Mouse (Mus musculus) layer of hippocampus, postnatal 14 days (tissue): ENCODE measurements at regions not wholly inside any gene's neighbourhood (a gene's known extent, or its start where the extent isn't known, plus 50 kb on each side); places are given as distances from the start of the nearest gene placed in this dataset.
"Not testable (repeated sequence)": the region's sequence is repeated elsewhere in the genome, so short reads cannot be mapped to it uniquely, and the experiment has no call there.

Experiments used
- DNase-seq, 2 experiments: peaks; one replicate each; pipeline ENCODE4 v3.0.0; 2021 to 2022; ENCODE audit warnings: low spot score in 2 of 2, mixed read lengths in 1 of 2

DNA sequence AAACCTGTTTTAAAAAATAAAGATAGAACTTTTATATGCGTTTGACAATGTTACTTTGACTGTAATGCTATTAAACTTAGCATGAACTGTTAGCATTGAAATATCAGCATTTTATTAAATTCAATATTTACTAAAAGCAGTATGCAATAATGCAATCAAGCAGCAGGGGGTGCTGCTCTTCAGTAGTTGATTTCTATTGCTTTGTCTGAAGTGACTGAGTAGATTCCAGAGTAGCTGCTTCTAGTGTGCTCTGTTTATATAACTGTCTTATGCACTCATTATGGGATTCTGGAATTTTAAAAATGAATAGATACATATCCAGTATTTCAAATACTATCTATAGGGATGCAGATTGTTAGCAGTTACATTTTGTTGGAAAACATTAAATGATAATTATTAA, 146.2 kb downstream of the Gm28710 start:
- DNase-seq = peak; percentile 23 to 77

DNA sequence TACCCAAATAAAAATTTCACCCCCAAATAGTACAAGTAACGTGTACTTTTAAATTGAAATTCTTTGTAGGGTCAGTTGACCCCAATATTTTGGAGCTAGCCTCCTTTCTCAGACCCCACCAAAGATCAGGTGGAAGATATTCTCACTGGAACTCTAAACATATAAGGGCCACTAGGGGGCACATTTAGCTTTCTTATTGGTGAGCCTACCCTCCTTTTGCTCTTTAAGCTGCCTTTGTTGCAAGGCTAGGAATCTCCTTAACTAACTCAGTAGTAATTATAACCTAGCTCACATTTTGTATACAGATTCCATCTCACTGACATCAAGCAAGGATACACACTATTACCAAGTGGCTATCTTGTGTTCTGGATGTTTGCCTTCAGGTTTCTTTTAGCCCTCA, 155.8 kb downstream of the Gm28710 start:
- DNase-seq = peak in 1 of 2 experiments; percentile 41

DNA sequence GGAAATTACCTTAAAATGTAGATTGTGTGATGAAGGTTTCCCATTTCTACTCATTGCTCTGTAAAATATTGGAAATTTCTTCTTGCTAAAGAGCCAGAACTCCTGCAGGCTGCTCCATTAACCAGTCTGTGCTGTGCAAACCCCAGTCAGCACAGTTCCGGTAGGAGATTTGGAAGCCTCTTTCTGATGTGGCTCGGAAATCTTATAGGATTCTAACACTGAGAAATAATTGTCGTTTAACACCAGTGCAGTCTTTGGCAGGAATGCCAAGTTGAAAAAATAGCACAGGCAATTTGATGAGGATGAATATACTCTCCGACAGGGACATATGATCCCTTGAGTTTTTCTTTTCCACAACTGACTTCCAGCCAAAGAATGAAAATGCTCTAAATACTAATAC, 176.1 kb downstream of the Gm28710 start:
- DNase-seq = no peak

DNA sequence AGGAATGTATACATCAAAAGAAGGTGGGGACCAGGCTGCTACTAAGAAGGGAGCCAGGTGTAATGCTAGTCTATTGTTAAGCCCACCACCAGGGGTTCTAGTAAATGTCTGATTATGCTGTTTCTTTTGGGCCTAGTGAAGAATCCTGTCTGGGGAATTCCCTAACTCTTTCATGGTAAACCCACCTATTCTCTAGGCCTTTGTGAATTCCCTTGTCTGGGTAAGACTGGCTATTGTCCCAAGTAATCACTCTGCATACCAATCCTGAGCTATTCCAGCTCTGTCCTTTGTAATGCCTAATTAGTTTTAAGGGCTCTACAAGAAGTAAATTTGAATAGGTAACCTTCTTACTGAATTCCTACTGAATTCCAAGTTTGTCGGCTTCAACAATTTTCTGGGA, 177.2 kb downstream of the Gm28710 start:
- DNase-seq = not testable (repeated sequence)

DNA sequence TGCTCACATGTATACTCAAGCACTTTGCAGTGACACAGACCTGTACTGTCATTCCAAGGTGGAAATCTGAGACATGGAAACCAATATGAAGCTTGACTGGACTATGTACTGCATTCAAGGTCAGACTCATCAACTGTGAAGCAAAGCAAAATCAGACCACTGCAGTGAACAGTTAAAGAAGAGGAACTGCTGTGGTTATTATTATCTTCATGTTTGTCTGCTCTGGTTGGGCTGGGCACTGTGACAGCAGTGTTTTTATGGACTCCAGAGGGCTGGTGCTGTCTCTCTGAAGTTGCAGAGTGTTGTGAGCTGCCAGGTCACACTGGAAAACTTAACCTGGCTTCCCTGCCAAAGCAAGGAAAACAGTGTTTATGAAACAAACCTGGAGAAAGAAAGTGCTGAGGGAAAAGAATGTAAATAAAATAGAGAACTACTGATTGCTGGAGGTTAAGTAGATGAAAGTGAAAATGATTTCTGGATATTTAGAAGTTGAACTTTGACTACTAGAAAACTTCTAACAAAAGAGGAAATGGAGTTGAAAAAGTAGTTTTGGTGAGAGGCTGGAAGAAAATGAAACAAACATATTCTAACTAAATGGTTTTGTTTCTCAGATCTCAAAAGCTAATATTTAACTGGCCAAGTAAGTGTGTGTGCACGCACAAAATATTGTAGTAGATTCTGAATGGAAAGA, 181.7 kb downstream of the Gm28710 start:
- no peak for DNase-seq

DNA sequence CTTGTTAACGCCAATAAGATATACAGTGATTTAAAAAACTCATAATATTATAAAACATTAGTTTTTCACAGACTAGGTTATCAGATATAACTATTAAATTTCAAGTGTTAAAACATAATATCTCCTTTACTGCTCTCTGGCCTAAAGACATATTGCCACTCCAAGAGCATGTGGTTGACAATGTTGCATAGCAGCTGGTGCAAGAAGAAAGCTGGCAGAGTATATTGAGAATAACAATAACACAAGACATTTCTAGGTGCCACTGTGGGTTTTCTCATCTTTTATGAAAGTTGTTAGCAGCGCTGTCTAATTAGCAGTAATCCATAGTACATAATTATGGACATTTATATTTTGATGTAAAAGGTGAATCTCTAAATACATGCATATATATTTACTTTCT, 184.4 kb downstream of the Gm28710 start:
- DNase-seq = peak in 1 of 2 experiments; percentile 51

DNA sequence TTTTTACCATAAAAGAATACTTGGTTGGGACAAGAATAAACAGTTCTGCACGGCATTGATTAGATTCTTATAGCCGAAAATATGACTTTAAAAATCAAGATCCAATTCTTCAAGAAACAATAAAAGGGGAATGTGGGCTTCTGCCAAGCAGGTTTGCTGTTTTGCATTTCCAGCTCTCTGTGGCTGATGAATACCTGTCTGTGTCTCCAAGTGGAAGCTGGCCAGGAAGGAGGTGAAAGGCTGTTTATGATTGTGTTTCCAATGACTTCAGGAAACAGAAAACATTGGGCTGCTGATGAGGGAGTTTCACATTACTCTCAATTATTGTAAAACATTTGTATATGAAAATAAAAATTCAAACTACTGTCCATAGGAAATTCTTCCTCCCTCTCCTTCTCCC, 193.3 kb downstream of the Gm28710 start:
- DNase-seq = no peak

DNA sequence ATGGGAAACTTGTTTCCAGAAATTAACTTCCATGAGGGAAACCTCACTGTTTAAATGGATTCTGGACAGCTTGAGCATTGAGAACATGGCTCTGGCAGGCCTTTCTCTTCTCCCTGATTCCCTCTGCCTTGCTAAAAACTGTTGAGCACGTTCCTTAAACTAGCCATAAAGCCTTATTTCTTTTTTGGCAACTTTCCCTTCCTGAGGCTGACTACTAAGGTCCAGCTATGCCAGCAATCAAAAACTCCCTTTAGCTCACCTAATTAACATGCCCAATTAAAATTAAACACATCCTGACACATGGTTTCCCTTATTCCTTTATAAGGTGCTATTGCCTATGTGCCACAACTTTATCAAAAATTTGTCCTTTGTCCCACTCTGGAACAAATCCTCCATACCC, 199.9 kb downstream of the Gm28710 start:
- no peak for DNase-seq

DNA sequence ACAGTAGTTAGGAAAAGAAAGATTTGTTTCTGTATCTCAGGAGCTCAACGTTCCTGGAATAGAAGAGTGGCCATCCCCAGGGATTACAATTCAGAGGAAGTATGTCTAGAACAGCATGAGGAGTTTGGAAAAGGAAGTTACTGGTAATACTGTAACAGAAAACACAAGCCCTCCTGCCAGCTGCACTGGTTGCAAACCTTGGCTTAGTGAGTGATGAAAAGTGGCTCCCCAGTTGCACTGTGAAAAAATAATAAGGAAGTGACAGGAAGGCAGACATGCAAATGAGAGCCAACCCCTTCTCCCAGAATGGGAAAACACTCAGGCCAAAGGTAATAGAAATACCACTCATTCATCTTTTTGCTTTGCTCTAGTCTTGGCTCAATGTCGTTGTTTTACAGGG, 207.6 kb downstream of the Gm28710 start:
- peak; percentile 13 to 55 for DNase-seq

DNA sequence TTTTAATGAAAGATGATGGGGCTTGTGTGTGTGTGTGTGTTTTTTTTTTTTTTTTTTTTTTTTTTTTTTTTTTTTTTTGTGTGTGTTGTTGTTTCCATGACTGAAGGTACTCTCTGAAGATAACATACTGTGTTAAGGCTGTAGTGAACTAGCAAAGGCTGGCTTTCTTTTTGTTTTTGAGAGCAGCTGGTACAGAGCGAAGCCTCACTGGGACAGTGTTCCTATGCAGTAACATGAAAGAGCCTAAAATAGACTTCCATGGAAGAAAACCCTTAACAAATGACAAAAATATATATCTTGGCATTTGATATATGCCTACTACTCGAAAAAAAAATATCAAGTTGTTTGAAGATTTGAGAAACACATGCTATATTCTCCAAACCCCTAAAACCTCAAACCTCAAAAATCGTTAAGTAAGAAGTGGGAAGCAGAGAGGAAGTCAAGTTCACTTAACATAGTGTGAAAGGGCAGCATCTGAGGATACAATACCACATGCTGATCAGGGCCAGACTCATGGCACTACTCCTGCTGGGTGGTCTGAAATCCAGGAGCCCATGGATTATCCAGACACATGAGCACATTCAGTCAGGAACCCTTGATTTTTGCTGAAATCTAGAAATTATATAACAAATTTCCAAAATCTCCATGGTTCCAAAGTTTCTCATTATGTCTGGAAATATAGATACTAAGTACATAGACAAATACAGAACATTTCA, 215.4 kb downstream of the Gm28710 start:
- DNase-seq = no peak

DNA sequence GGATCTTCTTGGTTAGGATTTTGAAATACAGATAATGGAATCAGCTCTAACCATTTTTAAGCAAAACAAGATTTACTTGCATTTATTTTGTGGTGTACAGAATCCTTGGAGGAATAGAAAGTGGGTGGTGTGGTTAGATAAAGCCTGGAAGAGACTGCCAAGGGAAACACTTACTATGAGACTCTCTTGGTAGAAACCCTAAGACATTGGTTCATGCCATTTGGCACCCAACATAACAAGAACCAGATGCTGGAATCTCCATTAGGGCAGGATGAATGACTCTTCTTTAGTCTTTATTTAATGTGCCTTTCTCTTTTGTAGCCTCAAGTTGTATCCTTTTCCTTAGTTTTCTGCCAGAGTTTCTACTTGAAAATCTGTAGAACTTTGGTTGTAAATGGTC, 230.0 kb downstream of the Gm28710 start:
- DNase-seq = no peak

DNA sequence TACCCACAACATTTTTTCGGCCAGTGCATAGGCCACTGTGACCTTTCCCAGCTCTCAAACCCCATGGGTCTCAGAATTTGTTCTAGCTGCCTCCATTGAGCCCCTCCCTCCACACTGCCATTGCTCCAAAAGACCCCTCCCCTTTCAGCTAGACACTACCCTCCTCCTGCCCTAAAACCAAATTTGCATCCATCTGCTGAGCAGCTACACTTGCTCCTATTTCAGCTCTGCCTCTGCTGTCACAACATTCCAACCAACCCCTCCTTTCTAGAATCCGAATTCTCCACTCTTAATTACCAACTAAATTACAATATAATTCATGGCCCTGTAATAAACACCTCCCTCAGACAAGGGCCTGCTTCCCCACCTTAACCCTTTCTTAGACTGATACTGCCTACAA, 262.3 kb downstream of the Gm28710 start:
- no peak for DNase-seq

DNA sequence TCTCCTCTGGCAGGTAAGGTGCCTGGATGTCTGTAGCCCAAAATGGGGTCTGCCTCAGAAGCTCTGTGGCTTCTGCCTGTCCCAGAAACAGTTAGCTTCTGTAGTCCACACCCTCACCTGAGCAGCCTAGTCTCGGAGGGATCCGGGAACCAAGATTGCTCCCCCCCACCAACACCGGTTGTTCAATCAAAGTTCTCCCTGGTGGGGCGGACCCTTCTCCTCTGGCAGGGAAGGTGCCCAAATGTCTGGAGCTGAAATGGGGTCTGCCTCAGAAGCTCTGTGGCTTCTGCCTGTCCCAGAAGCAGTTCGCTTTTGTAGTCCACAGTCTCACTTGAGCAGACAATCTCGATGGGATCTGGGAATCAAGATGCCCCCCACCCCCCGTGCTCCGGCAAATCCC, 273.0 kb downstream of the Gm28710 start:
- DNase-seq = no peak

DNA sequence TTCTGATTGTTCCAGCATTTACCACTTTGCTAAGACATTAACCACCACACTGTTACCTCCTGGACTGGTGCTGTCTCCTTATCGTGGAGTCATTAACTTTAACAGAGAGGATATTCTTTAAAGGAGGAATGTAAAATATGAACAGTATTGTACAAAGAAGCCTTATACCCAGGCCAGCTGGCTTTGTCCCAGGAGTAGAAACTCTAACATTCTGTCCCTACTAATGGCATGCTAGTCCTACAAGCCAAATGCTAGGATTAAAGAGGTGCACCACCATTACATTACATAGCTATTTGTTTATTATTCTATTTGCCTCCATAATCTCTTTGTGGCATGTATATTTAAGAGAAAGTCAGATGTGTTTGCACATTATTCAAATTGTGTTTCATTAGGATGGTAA, 288.8 kb downstream of the Gm28710 start:
- no peak for DNase-seq

DNA sequence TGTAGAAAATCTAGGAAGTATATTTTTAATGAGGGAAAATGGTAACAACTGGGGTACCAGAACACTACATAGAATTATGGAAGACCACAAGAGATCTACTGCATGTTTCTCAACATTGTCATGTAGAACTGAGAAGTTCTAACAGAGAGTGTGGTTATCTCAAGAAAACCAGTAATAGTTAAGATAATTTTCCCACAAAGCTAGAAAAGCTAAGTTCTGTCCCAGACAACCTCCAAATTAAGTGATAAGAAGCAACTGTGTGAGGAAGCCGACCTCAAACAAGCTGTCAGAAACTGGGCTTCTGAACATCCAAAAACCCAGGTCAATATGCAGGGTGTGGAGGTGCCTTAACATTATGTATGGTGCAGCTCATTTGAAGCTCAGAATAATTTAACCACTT, 261.4 kb upstream of the Speer4f2 start:
- DNase-seq = no peak

DNA sequence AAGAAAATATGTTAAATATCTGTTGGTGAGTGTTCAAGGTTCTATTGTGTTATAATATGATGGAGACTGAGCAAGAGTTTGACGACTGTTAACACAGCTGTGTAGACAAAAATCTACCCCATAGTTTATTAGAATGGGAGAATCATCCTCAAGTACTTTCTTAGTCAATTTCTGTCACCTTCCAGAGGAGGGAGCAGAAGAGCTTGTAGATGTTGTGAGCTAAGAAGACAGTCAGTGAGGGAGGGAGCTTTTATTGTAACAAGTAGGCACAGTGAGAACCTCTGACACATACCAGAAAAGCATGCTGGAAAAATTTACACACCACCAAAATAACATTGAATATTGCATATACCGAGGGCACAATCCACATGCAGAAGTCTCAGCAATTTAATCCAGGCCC, 261.0 kb upstream of the Speer4f2 start:
- peak in 1 of 2 experiments; percentile 8 for DNase-seq

DNA sequence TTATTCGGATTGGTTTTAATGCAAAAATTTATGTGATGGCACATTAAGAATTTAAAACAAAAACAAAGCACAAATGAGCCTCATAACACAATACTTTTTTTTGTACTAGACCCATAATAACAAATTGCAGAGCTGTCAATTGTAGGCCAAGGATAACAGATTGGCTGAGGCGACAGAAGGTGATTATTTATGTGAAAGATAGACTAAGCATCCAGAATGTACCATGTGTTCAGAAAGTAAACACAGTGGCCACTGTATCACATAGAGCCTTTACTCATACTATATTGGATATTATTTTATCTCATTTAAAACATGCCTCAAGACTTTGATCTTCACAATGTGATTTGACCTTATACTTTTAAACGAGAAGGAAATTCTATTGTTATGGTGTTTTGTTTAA, 257.9 kb upstream of the Speer4f2 start:
- DNase-seq = peak in 1 of 2 experiments; percentile 76

DNA sequence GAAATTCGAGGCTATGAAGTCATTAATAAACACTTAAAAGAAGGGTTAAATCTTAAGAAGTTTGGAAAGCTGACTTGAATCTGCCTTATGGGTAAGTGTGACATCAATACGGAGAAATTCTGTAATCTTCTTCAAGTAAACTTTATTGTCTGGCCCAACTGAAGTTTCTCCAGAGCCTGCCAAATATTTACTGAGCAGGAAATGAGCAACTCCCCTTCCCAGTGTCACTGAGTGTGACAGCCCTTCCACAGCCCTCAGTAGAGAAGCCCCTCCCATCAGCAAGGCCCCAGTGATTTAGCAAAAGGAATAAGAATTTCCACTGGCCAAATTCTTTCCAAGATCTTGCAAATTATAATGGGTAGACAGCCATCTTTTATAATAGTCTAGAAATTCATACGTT, 256.9 kb upstream of the Speer4f2 start:
- no peak for DNase-seq

DNA sequence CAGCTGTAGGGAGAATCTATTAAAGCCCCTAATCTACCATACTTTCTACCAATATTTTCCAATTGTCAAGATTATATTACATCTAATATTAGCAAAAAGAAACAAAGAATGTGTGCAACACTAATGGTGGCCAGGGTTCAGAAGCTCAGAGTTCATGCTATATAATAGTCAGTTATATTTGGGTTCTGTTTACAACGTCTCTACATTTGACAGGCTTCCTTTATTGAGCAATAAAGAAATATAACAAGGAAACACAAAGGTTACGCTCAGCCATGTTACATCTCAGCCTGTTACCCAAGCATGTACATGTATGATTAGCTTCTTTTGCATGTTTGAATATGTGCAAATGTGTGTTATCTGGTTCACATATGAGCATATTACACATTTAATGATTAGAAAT, 247.7 kb upstream of the Speer4f2 start:
- DNase-seq = no peak

DNA sequence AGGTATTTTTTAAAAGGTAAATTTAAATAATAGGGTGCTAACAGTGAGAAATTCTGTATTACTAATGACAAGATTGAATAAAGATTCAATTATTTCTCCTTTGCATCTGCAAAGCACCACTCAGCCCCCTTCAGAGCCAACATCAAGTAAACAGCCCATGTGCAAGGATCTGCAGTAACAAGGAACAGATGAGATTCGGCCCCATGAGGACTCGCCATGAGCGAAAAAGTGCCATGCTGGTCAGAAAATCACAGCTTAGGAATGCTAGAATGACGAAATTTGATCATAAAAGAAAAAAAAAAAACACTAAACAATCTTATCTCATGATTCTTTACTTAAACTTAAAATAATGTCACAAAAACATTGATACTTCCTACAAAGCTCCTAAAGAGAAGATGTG, 245.5 kb upstream of the Speer4f2 start:
- DNase-seq = no peak

DNA sequence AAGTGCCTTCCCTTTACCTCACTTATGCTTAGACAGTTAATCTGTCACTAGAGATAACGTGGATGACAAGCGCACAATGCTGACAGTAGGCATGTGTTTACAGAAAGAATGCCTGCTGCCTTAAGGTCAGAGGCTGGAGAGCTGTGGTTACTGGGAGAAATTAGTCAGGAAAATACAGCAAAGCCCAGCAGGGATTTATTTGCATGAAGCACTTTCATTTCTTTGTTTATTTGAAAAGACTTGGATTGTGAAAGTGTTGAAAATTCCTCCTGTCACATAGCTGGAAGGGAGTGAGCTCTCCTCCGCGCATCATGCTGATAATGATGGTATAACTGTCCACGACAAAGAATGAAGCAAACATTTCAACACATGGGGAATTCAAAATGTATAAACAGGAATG, 237.5 kb upstream of the Speer4f2 start:
- no peak for DNase-seq

DNA sequence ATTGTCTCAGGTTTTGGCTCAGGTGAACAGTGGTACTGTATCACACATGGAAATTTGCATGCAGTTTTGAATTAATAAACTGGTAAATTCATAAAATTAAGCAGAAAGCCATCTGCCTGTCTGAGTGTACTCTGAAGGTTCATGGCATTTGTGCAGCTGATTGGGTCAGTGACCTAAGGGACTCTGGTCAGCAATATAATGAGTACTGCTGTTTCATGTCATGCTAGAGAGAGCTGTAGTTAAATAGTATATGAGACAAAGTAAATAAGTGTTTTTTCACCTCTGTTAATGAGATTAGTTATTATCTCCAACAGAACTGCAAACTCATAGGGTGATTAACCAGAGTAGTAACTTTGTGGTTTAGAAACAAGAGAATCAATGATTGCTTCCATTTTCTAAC, 231.4 kb upstream of the Speer4f2 start:
- no peak for DNase-seq

DNA sequence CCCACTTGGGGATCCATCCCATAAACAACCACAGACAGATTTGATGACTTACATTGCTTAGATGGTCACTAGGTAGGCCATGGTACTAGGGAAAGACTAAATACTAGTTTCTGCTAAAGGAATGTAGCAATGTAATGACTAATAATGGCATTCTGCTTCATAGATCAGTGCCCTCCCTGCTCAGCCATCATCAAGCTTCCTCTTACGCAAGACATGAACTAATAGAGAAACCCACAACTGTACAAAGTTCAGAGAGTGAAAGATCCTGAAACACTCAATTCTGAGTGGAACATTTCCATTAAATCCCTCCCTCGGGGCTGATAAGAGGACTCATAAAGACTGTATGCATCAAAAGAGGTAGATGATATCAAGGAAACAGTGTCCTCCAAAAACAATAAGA, 198.4 kb upstream of the Speer4f2 start:
- no peak for DNase-seq
